Mouse (Mus musculus): ENCODE measurements around the gene 4931414P19Rik. TPM values are rescaled to one million over a fixed set of nuclear protein-coding genes. Genes with fewer than 3 reads are reported as not detected.
A peak's percentile ranks its signal among the peaks of the same experiment; 100 is the strongest.

The 4931414P19Rik gene
- polyA plus RNA-seq, 1 experiment: 4.8 TPM

DNA sequence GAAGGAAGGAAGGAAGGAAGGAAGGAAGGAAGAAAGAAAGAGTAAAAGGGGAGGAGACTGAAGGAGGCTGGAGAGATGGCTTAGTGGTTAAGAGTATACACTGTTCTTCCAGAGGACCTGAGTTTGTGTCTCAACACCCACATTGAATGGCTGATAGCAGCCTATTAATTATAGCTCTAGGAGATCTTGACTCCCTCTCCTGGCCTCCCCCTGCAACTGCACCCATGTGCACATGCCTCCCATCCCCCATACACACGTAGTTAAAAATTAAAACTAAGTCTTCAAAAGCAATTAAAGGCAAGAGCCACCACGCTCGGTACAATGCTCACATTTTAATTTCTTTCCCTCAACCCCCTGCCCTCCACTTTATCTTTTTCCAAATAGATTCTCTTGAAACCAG lies 11.7 kb downstream of the 4931414P19Rik start:
- no peak overlapping the region for H3K27ac ChIP-seq (ENCODE audit: insufficient read depth, low read length)
- TF ChIP-seq CTCF (IDR thresholded peaks at IDR 0.05; ENCODE audit: borderline replicate concordance, insufficient read depth, low read length) (no peak), POLR2A (IDR thresholded peaks at IDR 0.05; ENCODE audit: low read depth, low read length) (no peak)
- peaks cover under 1% of the 10 kb centered on the region; the same call in 1 of the 2 replicates for H3K4me1 ChIP-seq (ENCODE audit: control insufficient read depth, insufficient read depth, low read length)
- H3K4me3 ChIP-seq (ENCODE audit: insufficient read depth, low read length): no peak overlapping the region

DNA sequence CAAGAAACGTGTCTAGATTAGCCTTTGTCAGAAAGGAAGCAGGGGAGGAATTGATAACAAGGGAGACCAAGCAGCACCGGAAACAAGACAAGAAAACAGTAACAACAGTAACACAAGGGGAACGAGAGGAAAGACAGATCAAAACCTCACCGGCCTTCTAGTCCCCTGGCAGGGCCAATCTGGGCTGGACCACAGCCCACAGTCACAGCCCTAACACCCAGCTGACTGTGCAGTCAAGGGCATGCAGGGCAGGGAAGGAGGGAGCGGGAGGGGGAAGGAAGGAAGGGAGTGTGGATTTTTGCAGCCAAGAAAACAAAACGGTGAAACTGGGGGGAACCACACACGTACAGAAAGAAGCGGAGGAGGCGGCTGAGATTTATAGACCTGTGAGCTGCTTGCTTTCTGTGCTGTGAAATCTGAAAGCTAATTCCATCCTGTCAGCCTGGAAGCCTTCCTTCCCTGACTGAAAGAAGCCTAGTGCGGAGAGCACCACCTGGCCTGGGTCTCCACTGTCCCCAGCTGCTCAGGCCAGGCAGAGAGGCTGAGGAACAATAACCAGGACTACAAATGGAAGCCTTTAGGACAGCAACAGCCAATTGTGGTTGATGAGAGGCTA lies 13.4 kb downstream of the 4931414P19Rik start:
- Histone ChIP-seq H3K4me3 (ENCODE audit: insufficient read depth, low read length) (no peak overlapping the region), H3K4me1 (ENCODE audit: control insufficient read depth, insufficient read depth, low read length) (peaks cover 2% of the 10 kb centered on the region; the same call in 1 of the 2 replicates)

DNA sequence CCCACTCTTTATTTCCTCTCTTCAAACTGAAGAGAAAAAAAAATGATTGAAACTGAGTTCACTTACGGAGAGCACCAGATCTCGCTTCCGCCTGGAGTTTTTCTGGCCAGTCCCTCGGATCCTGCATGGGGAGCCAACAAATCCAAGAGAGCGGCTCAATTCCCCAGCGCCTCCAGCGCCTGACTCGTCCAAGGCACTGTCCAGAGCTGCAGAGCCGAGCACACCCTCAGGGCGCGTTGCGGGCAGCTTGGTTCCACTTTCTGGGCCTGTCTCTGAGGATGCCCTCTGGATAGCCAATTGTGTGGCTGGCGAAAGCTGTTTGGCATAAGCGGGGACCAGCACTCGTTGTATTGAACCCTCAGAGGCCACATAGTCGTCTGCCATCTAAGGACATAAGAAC lies 14.7 kb downstream of the 4931414P19Rik start:
- no peak overlapping the region for H3K27ac ChIP-seq (ENCODE audit: insufficient read depth, low read length)
- no peak overlapping the region for H3K4me3 ChIP-seq (ENCODE audit: insufficient read depth, low read length)
- TF ChIP-seq POLR2A (IDR thresholded peaks at IDR 0.05; ENCODE audit: low read depth, low read length): no peak
- TF ChIP-seq CTCF (IDR thresholded peaks at IDR 0.05; ENCODE audit: borderline replicate concordance, insufficient read depth, low read length): no peak
- H3K4me1 ChIP-seq (ENCODE audit: control insufficient read depth, insufficient read depth, low read length): peaks cover 2% of the 10 kb centered on the region; the same call in 1 of the 2 replicates

More for the DNA sequence above, 13.4 kb downstream of the 4931414P19Rik start:
- no peak overlapping the region for H3K27ac ChIP-seq (ENCODE audit: insufficient read depth, low read length)
- TF ChIP-seq CTCF (IDR thresholded peaks at IDR 0.05; ENCODE audit: borderline replicate concordance, insufficient read depth, low read length) (no peak), POLR2A (IDR thresholded peaks at IDR 0.05; ENCODE audit: low read depth, low read length) (no peak)

DNA sequence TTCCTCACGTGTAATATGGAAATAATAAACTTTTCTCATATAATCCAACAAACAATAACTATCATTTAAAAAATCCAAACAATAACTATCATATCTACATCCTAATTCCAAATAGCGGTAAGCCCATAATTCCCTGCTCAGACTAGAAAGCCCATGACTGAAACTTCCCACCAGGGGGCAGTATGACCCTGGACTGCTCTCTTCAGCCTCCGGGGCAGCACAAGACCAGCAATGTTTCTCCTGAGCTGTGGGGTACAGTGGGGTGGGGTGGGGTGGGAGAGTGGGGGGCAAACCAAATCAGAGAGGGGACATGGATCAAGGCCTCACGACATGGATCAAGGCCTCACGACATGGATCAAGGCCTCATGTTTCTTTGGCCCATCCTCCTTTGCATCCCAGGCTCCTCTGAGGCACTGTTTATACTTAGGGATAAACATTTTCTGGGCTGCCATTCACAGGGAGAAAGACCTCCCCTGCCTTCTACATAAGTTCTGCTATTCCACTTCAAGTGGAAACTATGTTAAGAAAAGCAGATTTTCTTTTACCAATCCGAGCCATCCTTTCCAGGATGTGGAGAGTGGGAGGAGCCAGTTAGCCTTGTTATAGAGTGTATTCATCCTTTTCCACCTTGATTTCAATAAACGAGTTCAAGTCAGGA lies 22.0 kb downstream of the 4931414P19Rik start:
- H3K27ac ChIP-seq (ENCODE audit: insufficient read depth, low read length): no peak overlapping the region
- no peak overlapping the region for H3K4me3 ChIP-seq (ENCODE audit: insufficient read depth, low read length)
- TF ChIP-seq POLR2A (IDR thresholded peaks at IDR 0.05; ENCODE audit: low read depth, low read length) (no peak), CTCF (IDR thresholded peaks at IDR 0.05; ENCODE audit: borderline replicate concordance, insufficient read depth, low read length) (peak; percentile 47; the same call in 1 of the 2 replicates)
- H3K4me1 ChIP-seq (ENCODE audit: control insufficient read depth, insufficient read depth, low read length): no peaks in the 10 kb centered on the region

DNA sequence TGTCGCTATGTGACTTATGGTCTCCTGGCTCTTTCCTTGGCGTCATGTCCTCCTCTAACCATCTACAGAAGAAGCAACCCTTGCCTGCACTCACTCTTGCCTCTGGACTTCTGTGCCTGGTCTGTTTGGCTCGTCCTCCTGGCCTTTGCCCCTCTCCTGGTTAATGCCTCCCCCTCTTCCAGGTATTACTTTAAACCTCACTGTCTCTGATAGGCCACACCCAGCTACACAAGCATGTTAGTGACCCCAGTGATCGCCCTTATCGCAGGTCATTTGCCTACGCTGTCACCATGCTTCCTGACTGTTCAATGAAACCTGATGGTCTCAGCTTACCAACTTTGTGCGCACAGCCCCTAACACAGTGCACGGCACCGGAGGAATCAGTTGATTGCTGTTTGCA lies 23.3 kb downstream of the 4931414P19Rik start:
- H3K27ac ChIP-seq (ENCODE audit: insufficient read depth, low read length): no peak overlapping the region
- no peak overlapping the region for H3K4me3 ChIP-seq (ENCODE audit: insufficient read depth, low read length)
- no peak for TF ChIP-seq CTCF (IDR thresholded peaks at IDR 0.05; ENCODE audit: borderline replicate concordance, insufficient read depth, low read length)
- TF ChIP-seq POLR2A (IDR thresholded peaks at IDR 0.05; ENCODE audit: low read depth, low read length): no peak
- H3K4me1 ChIP-seq (ENCODE audit: control insufficient read depth, insufficient read depth, low read length): no peaks in the 10 kb centered on the region

DNA sequence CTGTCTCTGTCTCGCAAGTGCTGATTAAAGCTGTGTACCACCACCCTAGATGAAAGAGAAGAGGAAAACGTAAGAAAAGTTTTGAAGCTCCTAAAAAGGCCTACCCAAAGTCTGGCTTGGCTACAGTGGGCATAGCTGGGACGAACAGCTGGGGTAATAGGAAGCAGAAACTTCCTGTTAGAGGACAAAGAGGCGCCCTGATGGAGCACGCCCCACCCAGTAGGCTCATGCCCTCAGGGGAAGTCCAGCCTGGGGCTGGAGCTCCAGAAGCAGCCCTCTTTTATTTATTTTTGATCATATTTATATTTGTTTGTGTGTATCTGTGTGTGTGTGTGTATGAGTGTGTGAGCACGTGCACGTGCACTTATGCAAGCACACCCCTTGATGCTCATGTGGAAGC lies 26.2 kb downstream of the 4931414P19Rik start:
- Histone ChIP-seq H3K4me3 (ENCODE audit: insufficient read depth, low read length) (no peak overlapping the region), H3K4me1 (ENCODE audit: control insufficient read depth, insufficient read depth, low read length) (no peaks in the 10 kb centered on the region), H3K27ac (ENCODE audit: insufficient read depth, low read length) (no peak overlapping the region)
- TF ChIP-seq POLR2A (IDR thresholded peaks at IDR 0.05; ENCODE audit: low read depth, low read length) (no peak), CTCF (IDR thresholded peaks at IDR 0.05; ENCODE audit: borderline replicate concordance, insufficient read depth, low read length) (no peak)

DNA sequence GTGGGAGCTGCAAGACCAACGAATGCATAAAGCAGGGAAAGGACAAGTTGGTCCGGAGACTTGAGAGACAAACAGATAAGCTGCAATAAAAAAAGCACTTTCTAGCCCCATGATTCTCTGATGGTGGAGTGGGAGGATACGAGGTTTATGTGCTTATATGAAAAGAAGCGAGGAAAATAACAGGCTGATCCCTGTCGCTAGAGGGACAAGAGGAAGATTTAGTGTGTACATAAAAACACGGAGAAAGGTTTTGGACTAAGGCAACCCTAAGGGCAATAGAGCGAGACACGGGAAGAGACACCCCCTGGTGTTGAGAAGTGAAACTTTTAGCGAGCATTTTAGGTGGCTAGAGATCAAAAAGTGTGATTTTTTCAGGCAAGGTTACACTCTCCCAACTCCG lies 27.7 kb downstream of the 4931414P19Rik start:
- peak overlapping the region; percentile 89 for H3K27ac ChIP-seq (ENCODE audit: insufficient read depth, low read length)
- H3K4me1 ChIP-seq (ENCODE audit: control insufficient read depth, insufficient read depth, low read length): no peaks in the 10 kb centered on the region
- H3K4me3 ChIP-seq (ENCODE audit: insufficient read depth, low read length): peak overlapping the region; percentile 87
- TF ChIP-seq POLR2A (IDR thresholded peaks at IDR 0.05; ENCODE audit: low read depth, low read length): peak; percentile 4; the same call in 1 of the 2 replicates
- no peak for TF ChIP-seq CTCF (IDR thresholded peaks at IDR 0.05; ENCODE audit: borderline replicate concordance, insufficient read depth, low read length)

DNA sequence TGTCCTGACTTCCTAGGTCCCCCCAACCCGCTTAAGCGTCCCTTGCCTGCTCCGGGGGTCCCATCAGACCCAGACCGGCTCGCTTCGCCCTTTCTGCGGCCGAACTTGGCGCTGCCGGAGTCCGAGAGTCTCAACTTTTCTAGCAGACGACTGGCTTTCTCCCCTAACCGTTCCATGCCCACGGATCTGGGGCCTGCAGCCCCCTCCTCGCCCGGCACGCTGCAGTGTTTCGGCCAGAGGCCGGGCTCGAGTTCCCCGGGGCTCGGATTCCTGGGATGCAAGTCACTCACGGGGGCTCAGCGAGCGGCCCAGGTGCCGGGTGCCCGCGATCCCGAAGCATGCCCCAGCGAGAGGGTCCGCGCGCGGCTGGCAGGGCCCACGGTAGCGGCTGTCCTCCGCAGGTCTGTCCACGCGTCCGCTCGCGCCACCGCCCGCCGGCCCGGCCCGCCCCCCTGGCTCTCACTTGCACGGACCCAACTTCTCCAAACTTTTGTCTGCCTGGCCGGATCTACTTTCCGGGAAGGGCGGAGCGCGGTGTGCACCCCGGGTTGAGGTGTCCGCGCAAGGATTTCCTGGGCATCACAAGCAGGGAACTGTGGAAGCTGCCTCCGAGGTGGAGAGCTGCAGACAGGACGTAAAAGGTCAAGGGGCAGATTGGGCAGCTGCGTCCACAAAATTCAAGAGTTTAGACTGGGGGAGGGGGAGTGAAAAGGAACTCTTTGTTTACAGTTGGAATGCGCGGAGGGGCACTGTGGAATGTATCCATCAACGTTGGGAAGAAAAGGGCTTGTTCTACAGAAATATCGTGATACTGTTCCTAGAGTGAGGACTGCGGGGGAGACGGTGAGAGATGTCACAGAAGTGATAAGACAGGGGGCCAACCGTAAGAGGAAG lies 28.5 kb downstream of the 4931414P19Rik start, which contains the start of gene Ajuba:
Gene Ajuba, minus strand, starts transcription at position 470 of the 894 bp plus-strand sequence.
- H3K4me1 ChIP-seq (ENCODE audit: control insufficient read depth, insufficient read depth, low read length): 0 out of 2 replicates have a peak, but pooled peaks cover 3% of the 10 kb centered on the region
- peak within 1 kb of the TSS; percentile 87 for H3K4me3 ChIP-seq (ENCODE audit: insufficient read depth, low read length)
- peak within 1 kb of the TSS; percentile 89 for H3K27ac ChIP-seq (ENCODE audit: insufficient read depth, low read length)
- TF ChIP-seq CTCF (IDR thresholded peaks at IDR 0.05; ENCODE audit: borderline replicate concordance, insufficient read depth, low read length) (no peak), POLR2A (IDR thresholded peaks at IDR 0.05; ENCODE audit: low read depth, low read length) (peak; percentile 88)

All from embryonic fibroblast, embryonic 13.5 days (primary cell).